Mouse (Mus musculus) hindbrain, embryonic 13.5 days (tissue): ENCODE results near the gene BC030867. TPM values are rescaled to one million over a fixed set of nuclear protein-coding genes. Genes with fewer than 3 reads are reported as not detected.
A peak's percentile ranks its signal among the peaks of the same experiment; 100 is the strongest.

Source experiments
- ATAC-seq: fragments of 200-750 bp; cut with Nextera tagmentation; 2 replicates; pipeline ENCODE4 v1.8.0; 2017; ENCODE audit warnings: moderate TSS enrichment; ENCODE audit not compliant: low FRiP score
- H3K27ac ChIP-seq: fragments of 300-500 bp; sonication (generic); 2 replicates; pipeline ENCODE4 v1.5.1; 2015; ENCODE audit warnings: inconsistent platforms, mild to moderate bottlenecking, moderate library complexity
- H3K27me3 ChIP-seq: fragments of 300-500 bp; sonication (generic); 2 replicates; pipeline ENCODE4 v1.6.1; 2015; ENCODE audit warnings: mild to moderate bottlenecking, inconsistent platforms
- H3K36me3 ChIP-seq: fragments of 300-500 bp; sonication (generic); 2 replicates; pipeline ENCODE4 v1.6.1; 2015; ENCODE audit warnings: mild to moderate bottlenecking, inconsistent platforms
- H3K4me1 ChIP-seq: fragments of 300-500 bp; sonication (generic); replicated peaks from 2 replicates; pipeline ENCODE4 v1.6.1; 2015; ENCODE audit warnings: inconsistent platforms
- H3K4me2 ChIP-seq: fragments of 300-500 bp; sonication (generic); 2 replicates; pipeline ENCODE4 v1.6.1; 2015; ENCODE audit warnings: inconsistent platforms, mild to moderate bottlenecking, moderate library complexity
- H3K4me3 ChIP-seq: fragments of 300-500 bp; sonication (generic); 2 replicates; pipeline ENCODE4 v1.5.1; 2015; ENCODE audit warnings: mild to moderate bottlenecking, inconsistent platforms
- H3K9ac ChIP-seq: fragments of 300-500 bp; sonication (generic); 2 replicates; pipeline ENCODE4 v1.6.1; 2015; ENCODE audit warnings: mild to moderate bottlenecking, inconsistent platforms
- H3K9me3 ChIP-seq: fragments of 300-500 bp; sonication (generic); 2 replicates; pipeline ENCODE4 v1.6.1; 2016; ENCODE audit warnings: inconsistent platforms
- WGBS: fragments of 180-500 bp; shearing (Covaris S2); methylation state at CpG from one replicate; pipeline ENCODE4 v1.1.7; 2015; 5-methylcytosine and 5-hydroxymethylcytosine counted together
- polyA plus RNA-seq: library from polyadenylated mRNA; unstranded; fragments of >200 nt; fragmentation: Nextera tagmentation; extraction: Ambion mirVana; gene quantifications from 2 replicates; pipeline ENCODE4 v1.2.1, GENCODE M21; 2015

Gene BC030867
- polyA plus RNA-seq, 1 experiment from 2014 or later: 3.8 TPM

GRCm38 (mm10) chr11:102297577-102298556, 49.2 kb downstream of the BC030867 start:
- Histone ChIP-seq H3K9ac (peak overlapping the region; percentile 94), H3K9me3 (no peaks in the 10 kb centered on the region), H3K4me1 (peaks cover 29% of the 10 kb centered on the region), H3K27ac (peak overlapping the region; percentile 98), H3K27me3 (no peaks in the 10 kb centered on the region), H3K4me3 (peak overlapping the region; percentile 71), H3K36me3 (peaks cover 15% of the 10 kb centered on the region), H3K4me2 (peak overlapping the region; percentile 93)
- peak; percentile 52 for ATAC-seq
- WGBS: 28% methylated on average over 27 of the region's 27 CpGs

- ATAC-seq: no peak
- H3K4me2 ChIP-seq: no peak overlapping the region
- WGBS: 6% methylated on average over 1 of the region's 1 CpGs
- H3K27me3 ChIP-seq: no peaks in the 10 kb centered on the region
- H3K36me3 ChIP-seq: no peaks in the 10 kb centered on the region
- no peak overlapping the region for H3K27ac ChIP-seq
- no peak overlapping the region for H3K4me3 ChIP-seq
- H3K9me3 ChIP-seq: no peaks in the 10 kb centered on the region
- no peak overlapping the region for H3K9ac ChIP-seq
- peaks cover 16% of the 10 kb centered on the region for H3K4me1 ChIP-seq
These were observed 51.2 kb downstream of the BC030867 start for GRCm38 (mm10) chr11:102299839-102300238.

- H3K4me3 ChIP-seq: no peak overlapping the region
- H3K27ac ChIP-seq: no peak overlapping the region
- H3K27me3 ChIP-seq: no peaks in the 10 kb centered on the region
- ATAC-seq: no peak
- H3K9me3 ChIP-seq: no peaks in the 10 kb centered on the region
- 39% methylated on average over 2 of the region's 2 CpGs for WGBS
- no peak overlapping the region for H3K9ac ChIP-seq
- peaks cover 26% of the 10 kb centered on the region for H3K36me3 ChIP-seq
- H3K4me1 ChIP-seq: peaks cover 6% of the 10 kb centered on the region
- H3K4me2 ChIP-seq: no peak overlapping the region
These were observed 55.5 kb downstream of the BC030867 start for GRCm38 (mm10) chr11:102304141-102304540.

GRCm38 (mm10) chr11:102305359-102305758, 56.7 kb downstream of the BC030867 start:
- no peak overlapping the region for H3K27ac ChIP-seq
- 56% methylated on average over 2 of the region's 3 CpGs for WGBS

GRCm38 (mm10) chr11:102308104-102308503, 59.4 kb downstream of the BC030867 start:
- 88% methylated on average over 9 of the region's 9 CpGs for WGBS

More at GRCm38 (mm10) chr11:102305359-102305758, 56.7 kb downstream of the BC030867 start:
- Histone ChIP-seq H3K27me3 (no peaks in the 10 kb centered on the region), H3K4me3 (no peak overlapping the region), H3K36me3 (peaks cover 37% of the 10 kb centered on the region), H3K4me1 (peaks cover 17% of the 10 kb centered on the region), H3K9me3 (no peaks in the 10 kb centered on the region), H3K9ac (no peak overlapping the region), H3K4me2 (no peak overlapping the region)
- ATAC-seq: no peak

GRCm38 (mm10) chr11:102308979-102309378, 60.3 kb downstream of the BC030867 start:
- WGBS: under 1% methylated on average over 27 of the region's 27 CpGs
- peak overlapping the region; percentile 58 for H3K9ac ChIP-seq
- ATAC-seq: peak; percentile 92

More at GRCm38 (mm10) chr11:102308104-102308503, 59.4 kb downstream of the BC030867 start:
- Histone ChIP-seq H3K4me2 (no peak overlapping the region), H3K36me3 (peaks cover 64% of the 10 kb centered on the region), H3K27ac (no peak overlapping the region), H3K27me3 (no peaks in the 10 kb centered on the region), H3K4me3 (no peak overlapping the region), H3K9me3 (no peaks in the 10 kb centered on the region), H3K4me1 (peaks cover 26% of the 10 kb centered on the region), H3K9ac (0 out of 2 replicates have a peak overlapping the region, but pooled peaks have one; percentile 5)
- ATAC-seq: no peak

GRCm38 (mm10) chr11:102309821-102310617, 61.3 kb downstream of the BC030867 start:
- H3K4me3 ChIP-seq: peak overlapping the region; percentile 35; the same call in 1 of the 2 replicates
- H3K4me1 ChIP-seq: peaks cover 28% of the 10 kb centered on the region
- no peak for ATAC-seq
- peaks cover 83% of the 10 kb centered on the region for H3K36me3 ChIP-seq
- H3K9me3 ChIP-seq: no peaks in the 10 kb centered on the region
- 87% methylated on average over 22 of the region's 22 CpGs for WGBS
- H3K27ac ChIP-seq: no peak overlapping the region; the same call in 1 of the 2 replicates
- H3K4me2 ChIP-seq: peak overlapping the region; percentile 51; the same call in 1 of the 2 replicates
- peak overlapping the region; percentile 58; the same call in 1 of the 2 replicates for H3K9ac ChIP-seq
- H3K27me3 ChIP-seq: no peaks in the 10 kb centered on the region

More at GRCm38 (mm10) chr11:102308979-102309378, 60.3 kb downstream of the BC030867 start:
- Histone ChIP-seq H3K4me2 (peak overlapping the region; percentile 51), H3K9me3 (no peaks in the 10 kb centered on the region), H3K4me1 (peaks cover 26% of the 10 kb centered on the region), H3K27me3 (no peaks in the 10 kb centered on the region), H3K36me3 (peaks cover 73% of the 10 kb centered on the region), H3K4me3 (peak overlapping the region; percentile 35), H3K27ac (peak overlapping the region; percentile 76)

- Histone ChIP-seq H3K27ac (no peak overlapping the region), H3K27me3 (no peaks in the 10 kb centered on the region), H3K4me2 (no peak overlapping the region), H3K9ac (peak overlapping the region; percentile 55), H3K4me3 (no peak overlapping the region), H3K4me1 (peaks cover 38% of the 10 kb centered on the region), H3K36me3 (peaks cover 85% of the 10 kb centered on the region), H3K9me3 (no peaks in the 10 kb centered on the region)
- no peak for ATAC-seq
- 41% methylated on average over 37 of the region's 38 CpGs for WGBS
These were observed 62.4 kb downstream of the BC030867 start for GRCm38 (mm10) chr11:102310768-102311695.

GRCm38 (mm10) chr11:102311966-102312365, 63.3 kb downstream of the BC030867 start:
- no peaks in the 10 kb centered on the region for H3K27me3 ChIP-seq
- peak overlapping the region; percentile 51 for H3K9ac ChIP-seq
- peaks cover 76% of the 10 kb centered on the region for H3K36me3 ChIP-seq
- no peak overlapping the region for H3K27ac ChIP-seq
- ATAC-seq: no peak
- no peak overlapping the region for H3K4me2 ChIP-seq
- no peaks in the 10 kb centered on the region for H3K9me3 ChIP-seq
- 92% methylated on average over 4 of the region's 4 CpGs for WGBS
- H3K4me3 ChIP-seq: no peak overlapping the region
- peaks cover 43% of the 10 kb centered on the region for H3K4me1 ChIP-seq

GRCm38 (mm10) chr11:102312586-102312985, 63.9 kb downstream of the BC030867 start:
- 89% methylated on average over 6 of the region's 6 CpGs for WGBS
- ATAC-seq: no peak
- no peak overlapping the region for H3K4me2 ChIP-seq
- H3K4me3 ChIP-seq: no peak overlapping the region
- no peaks in the 10 kb centered on the region for H3K27me3 ChIP-seq
- H3K9ac ChIP-seq: peak overlapping the region; percentile 51; the same call in 1 of the 2 replicates
- H3K9me3 ChIP-seq: no peaks in the 10 kb centered on the region
- peaks cover 70% of the 10 kb centered on the region for H3K36me3 ChIP-seq
- H3K4me1 ChIP-seq: peaks cover 43% of the 10 kb centered on the region
- H3K27ac ChIP-seq: no peak overlapping the region

GRCm38 (mm10) chr11:102314321-102314720, 65.6 kb downstream of the BC030867 start:
- ATAC-seq: no peak
- Histone ChIP-seq H3K9ac (no peak overlapping the region), H3K4me2 (no peak overlapping the region), H3K4me3 (no peak overlapping the region), H3K27ac (no peak overlapping the region), H3K4me1 (peaks cover 35% of the 10 kb centered on the region), H3K9me3 (no peaks in the 10 kb centered on the region), H3K27me3 (no peaks in the 10 kb centered on the region), H3K36me3 (peaks cover 62% of the 10 kb centered on the region)
- 93% methylated on average over 12 of the region's 12 CpGs for WGBS
